Mouse (Mus musculus): ENCODE measurements around the gene Ier5. TPM values are rescaled to one million over a fixed set of nuclear protein-coding genes. Genes with fewer than 3 reads are reported as not detected.

Gene Ier5
- polyA plus RNA-seq (2011; ENCODE audit: insufficient read depth, insufficient read length, low replicate concordance, missing spikeins): 10.4 and 18.8 TPM in 2 replicates

GRCm38 (mm10) chr1:155099280-155099848 is at the start of gene Ier5:
Ier5 (minus strand) TSS chr1:155099636.
- Histone ChIP-seq H3K27ac (ENCODE audit: control insufficient read depth, insufficient read depth, low read depth, low read length, poor library complexity) (peak within 1 kb of the TSS; percentile 96), H3K4me1 (ENCODE audit: control insufficient read depth, insufficient read depth, low read length) (no peaks in the 10 kb centered on the region; the same call in 1 of the 2 replicates), H3K4me3 (replicated peaks; ENCODE audit: control insufficient read depth, low read depth, low read length) (peak within 1 kb of the TSS; percentile 81)
- peak; percentile 100 for TF ChIP-seq POLR2A (IDR thresholded peaks at IDR 0.05; ENCODE audit: borderline replicate concordance, control insufficient read depth, low read depth, low read length)
- TF ChIP-seq CTCF (IDR thresholded peaks at IDR 0.05; ENCODE audit: control insufficient read depth, insufficient read depth, low read length): no peak
- WGBS: under 1% methylated on average over 40 of the region's 40 CpGs

DNA sequence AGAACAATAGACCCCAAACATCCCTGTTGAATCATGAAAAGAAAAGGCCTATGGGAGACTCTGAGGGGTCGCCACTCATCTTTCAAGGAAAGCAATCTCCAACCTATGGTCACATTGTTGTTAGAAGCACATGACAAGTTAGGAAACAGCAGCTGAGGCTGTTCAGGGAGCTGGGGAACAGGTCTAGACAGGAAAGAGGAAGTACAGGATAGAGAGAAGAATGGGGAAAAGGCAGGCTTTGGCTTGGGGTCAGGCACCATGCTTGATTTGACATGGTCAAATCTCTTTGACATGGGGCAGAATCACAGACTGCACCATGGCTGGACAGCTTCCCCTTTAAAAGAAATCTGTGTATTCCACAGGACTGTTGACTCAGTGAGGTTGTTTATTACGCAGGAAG is 47.8 kb upstream of the Ier5 start:
- TF ChIP-seq POLR2A (IDR thresholded peaks at IDR 0.05; ENCODE audit: borderline replicate concordance, control insufficient read depth, low read depth, low read length): no peak
- TF ChIP-seq CTCF (IDR thresholded peaks at IDR 0.05; ENCODE audit: control insufficient read depth, insufficient read depth, low read length): no peak
- 67% methylated on average over 2 of the region's 2 CpGs for WGBS
- Histone ChIP-seq H3K27ac (ENCODE audit: control insufficient read depth, insufficient read depth, low read depth, low read length, poor library complexity) (no peak overlapping the region), H3K4me1 (ENCODE audit: control insufficient read depth, insufficient read depth, low read length) (no peaks in the 10 kb centered on the region), H3K4me3 (replicated peaks; ENCODE audit: control insufficient read depth, low read depth, low read length) (no peak overlapping the region)

DNA sequence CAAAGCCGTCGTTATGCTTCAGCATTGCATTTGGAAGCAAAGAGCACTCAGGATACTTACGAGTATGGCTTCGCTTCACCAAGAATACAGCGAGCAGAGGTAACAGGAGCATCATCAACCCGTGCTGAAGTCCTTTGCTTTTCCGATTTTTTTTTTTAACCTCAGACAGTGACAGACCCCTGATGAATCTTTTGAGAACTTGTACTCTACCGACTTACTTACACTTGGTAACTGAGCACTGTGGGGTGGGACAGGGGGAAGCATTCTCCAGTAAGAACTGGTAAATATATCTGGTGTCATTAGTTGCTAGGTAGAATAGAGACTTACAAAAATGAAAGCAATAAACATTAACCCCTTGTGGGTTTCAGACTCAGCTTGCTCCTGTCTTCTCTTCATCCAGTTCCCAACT is 47.1 kb upstream of the Ier5 start, which contains the start of gene Mr1:
TSS of gene Mr1 (minus strand) at position 243 of the 409 bp plus-strand sequence.
- H3K4me1 ChIP-seq (ENCODE audit: control insufficient read depth, insufficient read depth, low read length): no peaks in the 10 kb centered on the region
- H3K4me3 ChIP-seq (replicated peaks; ENCODE audit: control insufficient read depth, low read depth, low read length): peak within 1 kb of the TSS; percentile 70
- TF ChIP-seq CTCF (IDR thresholded peaks at IDR 0.05; ENCODE audit: control insufficient read depth, insufficient read depth, low read length): no peak
- no peak for TF ChIP-seq POLR2A (IDR thresholded peaks at IDR 0.05; ENCODE audit: borderline replicate concordance, control insufficient read depth, low read depth, low read length)
- under 1% methylated on average over 8 of the region's 8 CpGs for WGBS
- H3K27ac ChIP-seq (ENCODE audit: control insufficient read depth, insufficient read depth, low read depth, low read length, poor library complexity): peak within 1 kb of the TSS; percentile 23; the same call in 1 of the 2 replicates

DNA sequence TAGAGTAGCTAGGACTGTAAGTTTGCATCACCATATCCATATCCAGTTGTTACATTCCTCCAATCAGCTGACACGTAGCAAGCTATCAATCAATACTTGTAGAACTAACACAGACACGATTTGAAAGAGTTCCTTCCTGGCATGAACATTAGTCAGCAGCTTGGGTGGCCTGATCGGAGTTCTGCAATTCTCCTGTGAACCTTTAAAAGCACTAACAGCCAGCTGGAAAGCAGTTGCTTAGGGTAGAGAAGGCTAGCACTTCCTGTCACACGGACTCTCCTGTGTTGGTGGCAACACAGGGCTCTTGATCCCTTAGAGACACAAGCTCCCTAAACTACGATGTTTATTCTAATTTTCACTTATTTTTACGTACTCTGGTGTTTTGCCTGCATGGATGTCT is 46.2 kb upstream of the Ier5 start:
- TF ChIP-seq CTCF (IDR thresholded peaks at IDR 0.05; ENCODE audit: control insufficient read depth, insufficient read depth, low read length) (no peak), POLR2A (IDR thresholded peaks at IDR 0.05; ENCODE audit: borderline replicate concordance, control insufficient read depth, low read depth, low read length) (no peak)
- Histone ChIP-seq H3K4me1 (ENCODE audit: control insufficient read depth, insufficient read depth, low read length) (no peaks in the 10 kb centered on the region), H3K4me3 (replicated peaks; ENCODE audit: control insufficient read depth, low read depth, low read length) (no peak overlapping the region), H3K27ac (ENCODE audit: control insufficient read depth, insufficient read depth, low read depth, low read length, poor library complexity) (peak overlapping the region; percentile 23; the same call in 1 of the 2 replicates)
- 2% methylated on average over 6 of the region's 6 CpGs for WGBS

DNA sequence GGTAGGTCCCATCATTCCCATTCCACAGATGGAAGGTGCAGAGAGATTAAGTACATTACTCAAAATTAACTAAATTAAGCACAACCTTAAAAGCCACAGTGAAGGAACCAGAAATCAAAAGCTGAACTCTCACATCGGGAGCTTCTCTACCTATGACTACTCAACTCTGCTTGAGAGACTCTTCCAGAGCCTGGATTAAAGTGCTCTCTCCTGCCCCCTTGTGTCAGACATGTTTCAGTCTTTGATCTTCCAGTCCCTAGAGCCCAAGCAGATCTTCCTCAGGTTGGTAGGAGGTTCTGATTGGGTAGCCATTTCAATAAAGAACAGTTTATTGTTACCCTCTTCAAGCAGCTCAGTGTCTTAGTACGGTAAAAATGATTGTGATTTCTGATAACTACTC is 40.6 kb upstream of the Ier5 start:
- TF ChIP-seq POLR2A (IDR thresholded peaks at IDR 0.05; ENCODE audit: borderline replicate concordance, control insufficient read depth, low read depth, low read length): no peak
- peak; percentile 46 for TF ChIP-seq CTCF (IDR thresholded peaks at IDR 0.05; ENCODE audit: control insufficient read depth, insufficient read depth, low read length)
- WGBS: 33% methylated on average over 2 of the region's 2 CpGs
- H3K27ac ChIP-seq (ENCODE audit: control insufficient read depth, insufficient read depth, low read depth, low read length, poor library complexity): no peak overlapping the region

DNA sequence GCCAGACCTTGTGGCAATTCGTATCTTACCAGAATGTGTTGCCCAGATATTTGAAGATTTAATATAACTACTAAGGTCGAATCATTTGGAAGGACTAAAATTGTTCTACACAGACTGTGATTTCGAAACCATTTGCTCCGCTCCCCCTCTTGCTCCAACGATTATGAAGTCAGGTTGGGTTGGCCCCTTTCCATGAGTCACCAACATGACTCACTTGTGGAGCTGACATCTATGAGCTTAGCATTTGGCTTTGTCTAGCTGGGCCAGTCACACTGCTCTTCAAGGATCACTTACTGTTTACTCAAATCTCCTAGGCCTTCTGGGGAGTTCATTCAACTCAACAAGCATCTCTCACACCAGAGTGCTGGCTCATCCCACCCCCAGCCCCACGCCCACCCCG is 39.4 kb upstream of the Ier5 start:
- H3K4me3 ChIP-seq (replicated peaks; ENCODE audit: control insufficient read depth, low read depth, low read length): no peak overlapping the region
- TF ChIP-seq CTCF (IDR thresholded peaks at IDR 0.05; ENCODE audit: control insufficient read depth, insufficient read depth, low read length) (no peak), POLR2A (IDR thresholded peaks at IDR 0.05; ENCODE audit: borderline replicate concordance, control insufficient read depth, low read depth, low read length) (no peak)
- 61% methylated on average over 7 of the region's 7 CpGs for WGBS
- no peak overlapping the region for H3K27ac ChIP-seq (ENCODE audit: control insufficient read depth, insufficient read depth, low read depth, low read length, poor library complexity)
- no peaks in the 10 kb centered on the region for H3K4me1 ChIP-seq (ENCODE audit: control insufficient read depth, insufficient read depth, low read length)

More for the DNA sequence above, 40.6 kb upstream of the Ier5 start:
- no peaks in the 10 kb centered on the region for H3K4me1 ChIP-seq (ENCODE audit: control insufficient read depth, insufficient read depth, low read length)
- H3K4me3 ChIP-seq (replicated peaks; ENCODE audit: control insufficient read depth, low read depth, low read length): no peak overlapping the region

GRCm38 (mm10) chr1:155134866-155135265 is 35.4 kb upstream of the Ier5 start:
- Histone ChIP-seq H3K27ac (ENCODE audit: control insufficient read depth, insufficient read depth, low read depth, low read length, poor library complexity) (no peak overlapping the region), H3K4me3 (replicated peaks; ENCODE audit: control insufficient read depth, low read depth, low read length) (no peak overlapping the region), H3K4me1 (ENCODE audit: control insufficient read depth, insufficient read depth, low read length) (no peaks in the 10 kb centered on the region; the same call in 1 of the 2 replicates)
- WGBS: 77% methylated on average over 8 of the region's 8 CpGs
- TF ChIP-seq POLR2A (IDR thresholded peaks at IDR 0.05; ENCODE audit: borderline replicate concordance, control insufficient read depth, low read depth, low read length): no peak
- TF ChIP-seq CTCF (IDR thresholded peaks at IDR 0.05; ENCODE audit: control insufficient read depth, insufficient read depth, low read length): no peak

- TF ChIP-seq CTCF (IDR thresholded peaks at IDR 0.05; ENCODE audit: control insufficient read depth, insufficient read depth, low read length) (no peak), POLR2A (IDR thresholded peaks at IDR 0.05; ENCODE audit: borderline replicate concordance, control insufficient read depth, low read depth, low read length) (no peak)
- 83% methylated on average over 5 of the region's 5 CpGs for WGBS
- no peaks in the 10 kb centered on the region; the same call in 1 of the 2 replicates for H3K4me1 ChIP-seq (ENCODE audit: control insufficient read depth, insufficient read depth, low read length)
- no peak overlapping the region for H3K27ac ChIP-seq (ENCODE audit: control insufficient read depth, insufficient read depth, low read depth, low read length, poor library complexity)
- no peak overlapping the region for H3K4me3 ChIP-seq (replicated peaks; ENCODE audit: control insufficient read depth, low read depth, low read length)
Measured at GRCm38 (mm10) chr1:155127429-155127934, 28.0 kb upstream of the Ier5 start.

All from bone marrow, adult 2 months (tissue).